Mouse (Mus musculus): ENCODE measurements around the gene Obsl1. TPM values are rescaled to one million over a fixed set of nuclear protein-coding genes. Genes with fewer than 3 reads are reported as not detected.

Gene Obsl1
- 13.6 and 19.7 TPM in 2 replicates for polyA plus RNA-seq (2015; fragmentation: Nextera tagmentation; extraction: Ambion mirVana)

GRCm38 (mm10) chr1:75505956-75506831 is at the start of gene Obsl1:
Gene Obsl1, minus strand, starts transcription at chr1:75506452.

GRCm38 (mm10) chr1:75545965-75546956 is 40.0 kb upstream of the Obsl1 start, which contains the start of gene Slc4a3:
Gene Slc4a3, plus strand, starts transcription at chr1:75546266.

GRCm38 (mm10) chr1:75521321-75522031 is 15.2 kb upstream of the Obsl1 start, which contains the start of gene Stk11ip:
Gene Stk11ip, plus strand, starts transcription at chr1:75521529.

GRCm38 (mm10) chr1:75507006-75507405 is 754 bp upstream of the Obsl1 start, which contains the start of gene Inha:
Gene Inha, plus strand, starts transcription at chr1:75507077.

GRCm38 (mm10) chr1:75478916-75479634 is 27.2 kb downstream of the Obsl1 start, which contains the start of the genes Chpf and Tmem198:
Gene Chpf, minus strand, starts transcription at chr1:75479307.
Gene Tmem198, plus strand, starts transcription at chr1:75479532.

GRCm38 (mm10) chr1:75450314-75451005 is 55.8 kb downstream of the Obsl1 start, which contains the start of gene Asic4:
Gene Asic4, plus strand, starts transcription at chr1:75450436.

GRCm38 (mm10) chr1:75435475-75436328 is 70.5 kb downstream of the Obsl1 start, which contains the start of gene Gmppa:
Gene Gmppa, plus strand, starts transcription at chr1:75435930.

Other genes starting within 250 kb of the Obsl1 start
- gene Ptprn, start 241.9 kb downstream of the Obsl1 start, polyA plus RNA-seq (2015; fragmentation: Nextera tagmentation; extraction: Ambion mirVana), result 0.05 and 0.12 TPM in 2 replicates
- not detected in 2 replicates for gene Resp18, start 228.0 kb downstream of the Obsl1 start, polyA plus RNA-seq (2015; fragmentation: Nextera tagmentation; extraction: Ambion mirVana)
- 46.6 and 54.4 TPM in 2 replicates for gene Dnpep, start 188.5 kb downstream of the Obsl1 start, polyA plus RNA-seq (2015; fragmentation: Nextera tagmentation; extraction: Ambion mirVana)
- 18.8 and 21.8 TPM in 2 replicates for gene Des, start 146.1 kb downstream of the Obsl1 start, polyA plus RNA-seq (2015; fragmentation: Nextera tagmentation; extraction: Ambion mirVana)
- gene Speg, start 131.2 kb downstream of the Obsl1 start, polyA plus RNA-seq (2015; fragmentation: Nextera tagmentation; extraction: Ambion mirVana), result 6.9 and 7.2 TPM in 2 replicates
- gene Gmppa, start 70.5 kb downstream of the Obsl1 start, polyA plus RNA-seq (2015; fragmentation: Nextera tagmentation; extraction: Ambion mirVana), result 31.2 and 35.9 TPM in 2 replicates
- gene Asic4, start 56.0 kb downstream of the Obsl1 start, polyA plus RNA-seq (2015; fragmentation: Nextera tagmentation; extraction: Ambion mirVana), result not detected in 2 replicates
- 8.8 and 10.6 TPM in 2 replicates for gene Chpf, start 27.1 kb downstream of the Obsl1 start, polyA plus RNA-seq (2015; fragmentation: Nextera tagmentation; extraction: Ambion mirVana)
- 0.25 and 0.32 TPM in 2 replicates for gene Tmem198, start 26.9 kb downstream of the Obsl1 start, polyA plus RNA-seq (2015; fragmentation: Nextera tagmentation; extraction: Ambion mirVana)
- 0.97 and 1.8 TPM in 2 replicates for gene Inha, start 625 bp upstream of the Obsl1 start, polyA plus RNA-seq (2015; fragmentation: Nextera tagmentation; extraction: Ambion mirVana)
- 9.3 and 10.9 TPM in 2 replicates for gene Stk11ip, start 15.1 kb upstream of the Obsl1 start, polyA plus RNA-seq (2015; fragmentation: Nextera tagmentation; extraction: Ambion mirVana)
- 3.3 and 4.3 TPM in 2 replicates for gene Slc4a3, start 39.8 kb upstream of the Obsl1 start, polyA plus RNA-seq (2015; fragmentation: Nextera tagmentation; extraction: Ambion mirVana)

All from spleen, postnatal 0 days (tissue).